Mouse (Mus musculus): ENCODE measurements around the gene Tmem175. TPM values are rescaled to one million over a fixed set of nuclear protein-coding genes. Genes with fewer than 3 reads are reported as not detected.

Tmem175 gene
- polyA plus RNA-seq (2012; rRNA removed) (8.2 and 11.1 TPM in 2 replicates), polyA plus RNA-seq (2014; fragmentation: Nextera tagmentation; extraction: Ambion mirVana) (12.8 and 15.0 TPM in 2 replicates)

DNA sequence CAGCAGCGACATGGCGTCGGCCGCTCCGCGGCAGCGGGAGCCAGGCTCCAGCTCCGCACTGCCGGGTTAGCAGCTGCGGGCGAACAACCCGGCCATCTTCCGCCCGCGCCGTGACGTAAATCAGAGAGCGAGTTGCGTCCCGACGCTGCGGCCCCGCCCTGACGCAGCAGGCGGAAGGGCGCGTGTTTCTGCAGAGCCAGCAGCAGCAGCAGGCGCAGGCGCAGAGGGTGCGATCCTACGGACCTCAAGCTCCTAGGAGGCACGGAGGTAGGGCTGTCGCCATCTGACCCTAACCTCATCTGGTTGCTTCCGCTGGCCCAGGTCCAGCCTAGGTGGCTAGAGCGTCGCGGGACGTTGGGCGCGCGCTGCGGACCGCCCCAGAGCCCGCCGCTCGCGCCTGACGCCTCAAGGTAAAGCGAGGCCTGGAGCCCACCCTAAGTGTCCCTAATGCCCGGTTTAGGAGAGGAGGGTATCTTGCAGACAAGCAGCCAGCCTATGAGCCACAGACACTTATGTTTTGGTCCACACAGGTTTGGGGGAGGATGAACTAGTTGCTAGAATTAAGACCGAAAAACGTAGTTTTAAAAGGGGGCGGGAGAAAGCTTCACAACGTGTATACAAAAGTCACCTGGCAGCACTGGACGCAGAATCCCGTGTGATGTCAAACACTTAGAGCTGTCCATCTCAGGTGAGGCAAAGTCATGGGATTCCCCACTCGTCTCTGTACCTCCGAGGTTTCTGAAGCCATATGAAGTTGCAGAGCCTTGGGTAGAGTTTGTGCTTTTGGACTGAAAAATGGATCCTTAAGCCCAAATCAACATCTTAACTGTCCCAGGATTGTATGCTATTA lies at the start of gene Tmem175, which contains the start of gene Gak:
Gene Tmem175, plus strand, starts transcription at position 137 of the 850 bp plus-strand sequence.
Gene Gak, minus strand, starts transcription at position 122 of the 850 bp plus-strand sequence.
- DNase-seq (ENCODE audit: low read depth in 3 of 3, low spot score in 3 of 3) (peak; percentile 87 to 90 (median 88)), ATAC-seq (ENCODE audit: insufficient read depth) (peak; percentile 94)
- peak within 1 kb of the TSS; percentile 70 to 83 for H3K4me3 ChIP-seq (ENCODE audit: insufficient read depth in 1 of 2, low read depth in 2 of 2, low read length in 2 of 2)
- no peaks in the 10 kb centered on the region for H3K9me3 ChIP-seq (ENCODE audit: control insufficient read depth, low read length)
- peak within 1 kb of the TSS; percentile 54 for H3K27ac ChIP-seq
- peak within 1 kb of the TSS; percentile 80 for H3K9ac ChIP-seq (replicated peaks)
- H3K27me3 ChIP-seq (ENCODE audit: control insufficient read depth, insufficient read depth, low read length), result no peaks in the 10 kb centered on the region
- WGBS (ENCODE audit: insufficient replicate concordance), result under 1% methylated on average over 58 of the region's 58 CpGs
- peaks cover 13 to 18% of the 10 kb centered on the region in 2 experiments for H3K4me1 ChIP-seq (replicated peaks; ENCODE audit: control insufficient read depth in 2 of 2, insufficient read depth in 2 of 2, low read length in 1 of 2)
- TF ChIP-seq EP300 (IDR thresholded peaks at IDR 0.05; ENCODE audit: low read depth), result no peak
- 0 out of 2 replicates have a peak, but pooled peaks cover 2% of the 10 kb centered on the region for H3K36me3 ChIP-seq (replicated peaks; ENCODE audit: control insufficient read depth, insufficient read depth, low read depth)
- H3K4me2 ChIP-seq (ENCODE audit: low read depth), result peak within 1 kb of the TSS; percentile 93

DNA sequence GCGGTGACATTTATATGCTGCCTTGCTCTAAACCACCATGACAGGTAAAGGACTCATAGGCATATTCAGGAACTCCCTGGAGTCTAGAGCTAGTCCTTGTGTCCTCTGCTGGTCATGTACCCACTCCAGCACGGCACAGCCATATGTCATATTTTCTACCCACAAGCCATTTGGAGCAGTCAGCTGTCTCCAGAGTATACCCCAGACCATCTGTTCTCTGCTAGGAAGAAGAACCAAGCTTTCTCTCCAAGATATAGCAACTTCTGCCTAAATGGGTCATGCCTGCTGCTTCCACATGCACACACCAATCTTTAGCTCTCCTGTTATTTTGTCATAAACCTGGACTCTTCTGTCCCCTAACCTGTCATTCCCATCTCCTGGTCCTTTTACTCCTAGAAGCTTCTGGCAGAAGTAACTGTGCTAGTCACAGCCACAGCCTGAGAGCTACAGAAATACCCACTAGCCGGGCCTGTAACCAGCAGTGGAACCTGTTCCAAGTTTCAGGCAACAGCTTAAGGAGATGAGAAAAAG lies 48.1 kb upstream of the Tmem175 start:
- Histone ChIP-seq H3K27me3 (ENCODE audit: control insufficient read depth, insufficient read depth, low read length) (no peaks in the 10 kb centered on the region), H3K27ac (no peak overlapping the region), H3K9me3 (ENCODE audit: control insufficient read depth, low read length) (no peaks in the 10 kb centered on the region), H3K4me1 (replicated peaks; ENCODE audit: control insufficient read depth in 2 of 2, insufficient read depth in 2 of 2, low read length in 1 of 2) (no peaks in the 10 kb centered on the region), H3K9ac (replicated peaks) (no peak overlapping the region), H3K4me3 (ENCODE audit: insufficient read depth in 1 of 2, low read depth in 2 of 2, low read length in 2 of 2) (no peak overlapping the region), H3K4me2 (ENCODE audit: low read depth) (no peak overlapping the region), H3K36me3 (replicated peaks; ENCODE audit: control insufficient read depth, insufficient read depth, low read depth) (peaks cover 42% of the 10 kb centered on the region)
- DNase-seq (ENCODE audit: low read depth in 3 of 3, low spot score in 3 of 3) (no peak), ATAC-seq (ENCODE audit: insufficient read depth) (no peak)
- WGBS (ENCODE audit: insufficient replicate concordance), result 71% methylated on average over 3 of the region's 3 CpGs
- TF ChIP-seq EP300 (IDR thresholded peaks at IDR 0.05; ENCODE audit: low read depth), result no peak
- no peak for TF ChIP-seq CTCF (IDR thresholded peaks at IDR 0.05; ENCODE audit: low read depth)

DNA sequence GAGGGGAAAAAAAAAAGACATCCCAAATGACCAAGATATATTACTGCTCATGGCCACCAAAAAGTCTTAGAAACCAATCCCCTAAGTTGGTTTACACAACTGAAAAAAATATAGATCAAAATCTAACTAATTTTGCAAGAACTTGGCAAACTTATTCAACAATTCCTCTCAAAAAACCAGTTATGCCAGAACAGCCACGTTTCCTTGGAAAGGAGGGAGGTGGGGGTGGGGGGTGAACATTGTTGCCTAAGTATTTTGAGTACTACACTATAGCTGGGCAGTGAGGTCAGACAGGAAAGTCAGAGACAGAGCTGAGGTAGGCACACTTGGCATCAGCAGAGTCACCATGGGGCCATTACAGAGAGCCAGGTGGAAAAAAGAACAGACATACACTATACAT lies 29.6 kb upstream of the Tmem175 start:
- DNase-seq (ENCODE audit: low read depth in 3 of 3, low spot score in 3 of 3) (no peak), ATAC-seq (ENCODE audit: insufficient read depth) (no peak)
- TF ChIP-seq CTCF (IDR thresholded peaks at IDR 0.05; ENCODE audit: low read depth) (no peak), EP300 (IDR thresholded peaks at IDR 0.05; ENCODE audit: low read depth) (no peak)
- no peaks in the 10 kb centered on the region for H3K9me3 ChIP-seq (ENCODE audit: control insufficient read depth, low read length)
- no peak overlapping the region for H3K4me2 ChIP-seq (ENCODE audit: low read depth)
- no peaks in the 10 kb centered on the region for H3K4me1 ChIP-seq (replicated peaks; ENCODE audit: control insufficient read depth in 2 of 2, insufficient read depth in 2 of 2, low read length in 1 of 2)
- no peak overlapping the region for H3K27ac ChIP-seq
- peaks cover 67% of the 10 kb centered on the region for H3K36me3 ChIP-seq (replicated peaks; ENCODE audit: control insufficient read depth, insufficient read depth, low read depth)
- no peak overlapping the region for H3K9ac ChIP-seq (replicated peaks)
- 66% methylated on average over 1 of the region's 1 CpGs for WGBS (ENCODE audit: insufficient replicate concordance)
- H3K4me3 ChIP-seq (ENCODE audit: insufficient read depth in 1 of 2, low read depth in 2 of 2, low read length in 2 of 2), result no peak overlapping the region
- no peaks in the 10 kb centered on the region for H3K27me3 ChIP-seq (ENCODE audit: control insufficient read depth, insufficient read depth, low read length)

DNA sequence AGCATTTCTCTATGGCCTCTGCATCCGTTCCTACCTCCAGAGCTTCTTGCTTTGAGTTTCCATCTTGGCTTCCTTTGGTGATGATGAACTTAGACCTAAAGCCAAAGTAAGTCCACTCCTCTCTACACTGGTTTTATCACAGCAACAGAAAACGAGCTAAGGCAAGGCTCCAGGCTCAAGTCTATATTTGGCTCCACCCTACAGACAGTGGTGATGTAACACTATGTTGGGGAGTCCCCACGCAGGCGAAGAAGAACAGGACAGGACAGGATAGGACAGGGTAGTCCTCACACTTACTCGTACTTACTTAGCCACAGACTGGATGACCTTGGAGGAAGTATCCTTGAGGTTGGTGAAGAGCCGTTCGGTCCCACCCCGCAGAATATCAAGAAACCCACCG lies 27.0 kb upstream of the Tmem175 start:
- 84% methylated on average over 9 of the region's 9 CpGs for WGBS (ENCODE audit: insufficient replicate concordance)
- ATAC-seq (ENCODE audit: insufficient read depth) (no peak), DNase-seq (ENCODE audit: low read depth in 3 of 3, low spot score in 3 of 3) (no peak)
- H3K9ac ChIP-seq (replicated peaks), result no peak overlapping the region
- no peak overlapping the region for H3K4me2 ChIP-seq (ENCODE audit: low read depth)
- no peaks in the 10 kb centered on the region for H3K4me1 ChIP-seq (replicated peaks; ENCODE audit: control insufficient read depth in 2 of 2, insufficient read depth in 2 of 2, low read length in 1 of 2)
- TF ChIP-seq CTCF (IDR thresholded peaks at IDR 0.05; ENCODE audit: low read depth) (no peak), EP300 (IDR thresholded peaks at IDR 0.05; ENCODE audit: low read depth) (no peak)
- no peak overlapping the region for H3K27ac ChIP-seq
- no peaks in the 10 kb centered on the region for H3K9me3 ChIP-seq (ENCODE audit: control insufficient read depth, low read length)
- no peaks in the 10 kb centered on the region for H3K27me3 ChIP-seq (ENCODE audit: control insufficient read depth, insufficient read depth, low read length)
- peaks cover 70% of the 10 kb centered on the region for H3K36me3 ChIP-seq (replicated peaks; ENCODE audit: control insufficient read depth, insufficient read depth, low read depth)
- H3K4me3 ChIP-seq (ENCODE audit: insufficient read depth in 1 of 2, low read depth in 2 of 2, low read length in 2 of 2), result no peak overlapping the region

DNA sequence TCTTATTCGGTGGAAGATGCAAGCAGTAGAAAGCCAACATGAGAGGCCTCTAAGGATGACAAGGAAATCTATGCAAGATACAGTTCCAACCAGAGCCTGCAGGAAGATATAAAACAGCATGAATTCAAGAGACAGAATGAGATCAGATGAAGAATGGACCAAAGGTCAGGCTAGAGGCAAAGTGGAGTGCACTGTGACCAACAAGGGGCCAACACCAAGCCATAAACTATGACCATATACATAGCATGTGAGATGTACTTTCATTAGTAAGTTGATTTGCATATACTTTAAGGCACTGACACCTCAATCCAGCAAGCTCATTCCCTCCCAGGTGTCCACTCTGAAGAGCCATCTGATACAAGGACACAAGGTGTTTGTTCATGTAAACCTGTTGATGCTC lies 19.1 kb upstream of the Tmem175 start:
- no peak overlapping the region for H3K27ac ChIP-seq
- no peaks in the 10 kb centered on the region for H3K27me3 ChIP-seq (ENCODE audit: control insufficient read depth, insufficient read depth, low read length)
- H3K4me2 ChIP-seq (ENCODE audit: low read depth), result no peak overlapping the region
- no peaks in the 10 kb centered on the region for H3K9me3 ChIP-seq (ENCODE audit: control insufficient read depth, low read length)
- TF ChIP-seq EP300 (IDR thresholded peaks at IDR 0.05; ENCODE audit: low read depth), result no peak
- TF ChIP-seq CTCF (IDR thresholded peaks at IDR 0.05; ENCODE audit: low read depth), result no peak
- no peaks in the 10 kb centered on the region for H3K4me1 ChIP-seq (replicated peaks; ENCODE audit: control insufficient read depth in 2 of 2, insufficient read depth in 2 of 2, low read length in 1 of 2)
- H3K4me3 ChIP-seq (ENCODE audit: insufficient read depth in 1 of 2, low read depth in 2 of 2, low read length in 2 of 2), result no peak overlapping the region
- no peak for DNase-seq (ENCODE audit: low read depth in 3 of 3, low spot score in 3 of 3)
- WGBS (ENCODE audit: insufficient replicate concordance), result 79% methylated on average over 1 of the region's 1 CpGs
- no peak overlapping the region for H3K9ac ChIP-seq (replicated peaks)
- H3K36me3 ChIP-seq (replicated peaks; ENCODE audit: control insufficient read depth, insufficient read depth, low read depth), result peaks cover 66% of the 10 kb centered on the region
- no peak for ATAC-seq (ENCODE audit: insufficient read depth)
